Mouse (Mus musculus) midbrain, embryonic 16.5 days (tissue): ENCODE measurements around the gene Degs2. TPM values are rescaled to one million over a fixed set of nuclear protein-coding genes. Genes with fewer than 3 reads are reported as not detected.
"Not testable (repeated sequence)": the region's sequence is repeated elsewhere in the genome, so short reads cannot be mapped to it uniquely, and the experiment has no call there.

Source experiments
- ATAC-seq: fragments of 200-750 bp; cut with Nextera tagmentation; 2 replicates; pipeline ENCODE4 v1.8.0; 2017; ENCODE audit warnings: moderate TSS enrichment
- H3K27ac ChIP-seq: fragments of 300-500 bp; sonication (generic); 2 replicates; pipeline ENCODE4 v1.5.1; 2014; ENCODE audit warnings: mild to moderate bottlenecking, low read length, mixed read lengths
- H3K27me3 ChIP-seq: fragments of 300-500 bp; sonication (generic); 2 replicates; pipeline ENCODE4 v1.6.1; 2014; ENCODE audit warnings: low read depth, low read length, mixed read lengths; ENCODE audit not compliant: control insufficient read depth, insufficient read depth
- H3K36me3 ChIP-seq: fragments of 300-500 bp; sonication (generic); 2 replicates; pipeline ENCODE4 v1.6.1; 2014; ENCODE audit warnings: mild to moderate bottlenecking, low read length, moderate library complexity, mixed read lengths; ENCODE audit not compliant: control insufficient read depth, insufficient read depth
- H3K4me1 ChIP-seq: fragments of 300-500 bp; sonication (generic); 2 replicates; pipeline ENCODE4 v1.6.1; 2014; ENCODE audit warnings: mild to moderate bottlenecking, low read length, mixed read lengths; ENCODE audit not compliant: control insufficient read depth, insufficient read depth
- H3K4me2 ChIP-seq: fragments of 300-500 bp; sonication (generic); 2 replicates; pipeline ENCODE4 v1.6.1; 2014; ENCODE audit warnings: mild to moderate bottlenecking, low read length, mixed read lengths
- H3K4me3 ChIP-seq: fragments of 300-500 bp; sonication (generic); 2 replicates; pipeline ENCODE4 v1.5.1; 2014; ENCODE audit warnings: low read depth, mild to moderate bottlenecking, low read length, moderate library complexity, mixed read lengths
- H3K9ac ChIP-seq: fragments of 300-500 bp; sonication (generic); 2 replicates; pipeline ENCODE4 v1.6.1; 2014; ENCODE audit warnings: low read depth, low read length, mixed read lengths
- H3K9me3 ChIP-seq: fragments of 300-500 bp; sonication (generic); replicated peaks from 2 replicates; pipeline ENCODE4 v1.6.1; 2014; ENCODE audit warnings: mild to moderate bottlenecking, low read length, mixed read lengths; ENCODE audit not compliant: control insufficient read depth, poor library complexity, severe bottlenecking
- WGBS: fragments of 180-500 bp; shearing (Covaris S2); extraction: QIAGEN DNeasy Blood & Tissue Kit; methylation state at CpG from one replicate; pipeline ENCODE4 v1.1.7; 2014; 5-methylcytosine and 5-hydroxymethylcytosine counted together
- polyA plus RNA-seq: library from polyadenylated mRNA; unstranded; fragments of >200 nt; fragmentation: Nextera tagmentation; extraction: Ambion mirVana; gene quantifications from 2 replicates; pipeline ENCODE4 v1.2.1, GENCODE M21; 2015

Gene Degs2
- polyA plus RNA-seq, 1 experiment from 2014 or later, result 2.9 TPM

- Histone ChIP-seq H3K4me2 (no peak overlapping the region), H3K27me3 (no peaks in the 10 kb centered on the region), H3K9ac (no peak overlapping the region), H3K4me1 (no peaks in the 10 kb centered on the region), H3K36me3 (no peaks in the 10 kb centered on the region), H3K27ac (no peak overlapping the region), H3K9me3 (no peaks in the 10 kb centered on the region), H3K4me3 (no peak overlapping the region)
- WGBS, result 91% methylated on average over 7 of the region's 7 CpGs
- ATAC-seq, result no peak
These were observed 35.7 kb upstream of the Degs2 start for GRCm38 (mm10) chr12:108737838-108738237.

DNA sequence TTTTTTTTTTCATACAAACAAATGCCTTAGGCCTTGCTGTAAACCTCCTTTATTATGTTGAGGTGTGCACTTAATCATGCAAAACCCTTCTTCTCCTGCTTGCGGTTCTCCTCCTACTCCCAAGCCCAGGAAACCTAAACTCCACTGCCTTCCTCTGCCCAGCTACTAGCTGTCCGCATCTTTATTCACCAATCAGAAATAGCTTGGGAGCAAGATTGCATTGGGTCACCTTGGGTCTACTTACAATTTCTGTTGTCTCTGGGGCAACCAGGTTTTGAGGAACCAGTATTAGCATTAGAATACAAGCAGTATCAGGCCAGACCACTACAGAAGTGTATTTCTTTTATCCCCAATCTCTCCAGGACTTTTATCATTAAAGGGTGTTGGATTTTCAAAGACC, 32.3 kb upstream of the Degs2 start:
- WGBS, result 93% methylated on average over 2 of the region's 2 CpGs
- no peak for ATAC-seq
- H3K36me3 ChIP-seq, result no peaks in the 10 kb centered on the region
- H3K27me3 ChIP-seq, result no peaks in the 10 kb centered on the region
- no peak overlapping the region for H3K9ac ChIP-seq
- H3K4me1 ChIP-seq, result no peaks in the 10 kb centered on the region
- no peak overlapping the region for H3K27ac ChIP-seq
- no peak overlapping the region for H3K4me2 ChIP-seq
- H3K4me3 ChIP-seq, result no peak overlapping the region
- no peaks in the 10 kb centered on the region for H3K9me3 ChIP-seq

DNA sequence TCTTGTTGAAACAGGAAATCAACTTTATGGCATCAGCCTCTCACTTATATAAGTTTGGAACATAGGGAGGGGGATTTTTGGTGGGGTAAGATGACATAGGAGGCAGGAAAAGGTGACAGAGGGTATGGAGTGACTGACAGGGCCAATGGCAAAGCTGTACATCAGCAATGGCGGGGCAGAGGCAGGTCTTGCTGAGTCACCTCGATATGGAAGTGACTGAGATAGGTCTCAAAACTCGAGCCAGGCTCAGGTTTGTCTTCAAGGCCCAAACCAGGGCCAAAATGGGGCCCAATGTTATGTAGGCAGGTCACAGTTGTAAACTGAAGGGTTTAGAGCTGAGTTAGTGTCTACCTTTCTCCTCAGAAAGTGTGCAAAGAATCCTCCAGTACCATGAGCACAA, 21.7 kb upstream of the Degs2 start:
- no peak for ATAC-seq
- Histone ChIP-seq H3K4me1 (no peaks in the 10 kb centered on the region), H3K9me3 (no peaks in the 10 kb centered on the region), H3K4me2 (no peak overlapping the region), H3K9ac (no peak overlapping the region), H3K27ac (no peak overlapping the region), H3K36me3 (no peaks in the 10 kb centered on the region), H3K4me3 (no peak overlapping the region), H3K27me3 (no peaks in the 10 kb centered on the region)
- WGBS, result 87% methylated on average over 3 of the region's 3 CpGs

- no peak overlapping the region for H3K9ac ChIP-seq
- no peaks in the 10 kb centered on the region for H3K9me3 ChIP-seq
- H3K27ac ChIP-seq, result no peak overlapping the region
- no peaks in the 10 kb centered on the region for H3K36me3 ChIP-seq
- no peaks in the 10 kb centered on the region for H3K27me3 ChIP-seq
- no peak overlapping the region for H3K4me2 ChIP-seq
- H3K4me1 ChIP-seq, result no peaks in the 10 kb centered on the region
- no peak overlapping the region for H3K4me3 ChIP-seq
- 96% methylated on average over 4 of the region's 4 CpGs for WGBS
- no peak for ATAC-seq
These were observed 20.3 kb upstream of the Degs2 start for GRCm38 (mm10) chr12:108722464-108722863.

- no peaks in the 10 kb centered on the region for H3K4me1 ChIP-seq
- H3K36me3 ChIP-seq, result no peaks in the 10 kb centered on the region
- H3K9me3 ChIP-seq, result no peaks in the 10 kb centered on the region
- H3K9ac ChIP-seq, result no peak overlapping the region
- WGBS, result 94% methylated on average over 3 of the region's 3 CpGs
- ATAC-seq, result no peak
- H3K27ac ChIP-seq, result no peak overlapping the region
- no peak overlapping the region for H3K4me2 ChIP-seq
- H3K27me3 ChIP-seq, result no peaks in the 10 kb centered on the region
- H3K4me3 ChIP-seq, result no peak overlapping the region
These were observed 16.4 kb upstream of the Degs2 start for GRCm38 (mm10) chr12:108718485-108718884.

GRCm38 (mm10) chr12:108715854-108716253, 13.7 kb upstream of the Degs2 start:
- ATAC-seq, result no peak
- H3K9ac ChIP-seq, result no peak overlapping the region
- no peaks in the 10 kb centered on the region for H3K36me3 ChIP-seq
- H3K27ac ChIP-seq, result no peak overlapping the region
- H3K9me3 ChIP-seq, result no peaks in the 10 kb centered on the region
- no peak overlapping the region for H3K4me2 ChIP-seq
- 78% methylated on average over 5 of the region's 5 CpGs for whole genome bisulfite sequencing
- H3K27me3 ChIP-seq, result no peaks in the 10 kb centered on the region
- no peak overlapping the region for H3K4me3 ChIP-seq
- no peaks in the 10 kb centered on the region for H3K4me1 ChIP-seq

GRCm38 (mm10) chr12:108713972-108714371, 11.9 kb upstream of the Degs2 start:
- H3K4me2 ChIP-seq, H3K27ac ChIP-seq, H3K4me1 ChIP-seq, H3K4me3 ChIP-seq, H3K9ac ChIP-seq, H3K36me3 ChIP-seq, H3K27me3 ChIP-seq, H3K9me3 ChIP-seq, ATAC-seq: not testable (repeated sequence)
- WGBS, result 94% methylated on average over 14 of the region's 14 CpGs

- H3K4me2 ChIP-seq, result no peak overlapping the region
- WGBS, result 92% methylated on average over 4 of the region's 4 CpGs
- no peak for ATAC-seq
- H3K9ac ChIP-seq, result no peak overlapping the region
- H3K4me1 ChIP-seq, result no peaks in the 10 kb centered on the region
- no peak overlapping the region for H3K4me3 ChIP-seq
- no peak overlapping the region for H3K27ac ChIP-seq
- H3K36me3 ChIP-seq, result no peaks in the 10 kb centered on the region
- no peaks in the 10 kb centered on the region for H3K9me3 ChIP-seq
- no peaks in the 10 kb centered on the region for H3K27me3 ChIP-seq
These were observed 10.4 kb upstream of the Degs2 start for GRCm38 (mm10) chr12:108712481-108712880.

DNA sequence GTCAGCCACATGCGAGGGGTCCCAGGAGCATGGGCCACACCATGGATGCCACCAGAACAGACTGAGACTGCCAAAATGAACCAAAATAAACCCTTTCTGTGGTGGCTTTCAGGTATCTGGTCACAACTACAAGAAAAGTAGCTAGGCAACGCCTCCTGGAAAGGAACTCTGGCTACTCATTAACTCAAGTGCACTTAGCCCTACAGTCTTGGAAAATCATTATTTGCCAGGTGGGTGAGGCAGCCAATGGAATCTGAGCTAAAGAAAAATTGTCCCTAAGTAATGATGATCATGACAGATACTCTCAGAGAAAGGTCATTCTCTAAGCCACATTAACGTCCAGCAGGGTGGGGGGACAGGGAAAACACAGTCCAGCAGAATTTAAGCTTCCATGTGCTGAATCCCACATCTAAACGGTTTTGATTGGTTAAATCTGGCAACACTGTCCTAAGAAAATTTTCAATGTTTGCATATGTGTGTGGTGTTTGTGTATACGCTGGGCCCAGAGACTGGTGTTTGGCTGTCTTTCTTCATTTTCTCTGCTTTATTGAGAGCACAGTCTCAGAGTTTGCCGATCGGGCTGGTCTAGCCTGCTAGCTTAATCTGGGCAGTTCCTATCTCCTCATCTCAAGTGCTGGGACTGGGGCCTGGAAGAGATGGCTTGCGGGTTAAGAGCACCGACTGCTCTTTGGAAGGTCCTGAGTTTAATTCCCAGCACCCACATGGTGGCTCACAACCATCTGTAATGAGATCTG, 8.9 kb upstream of the Degs2 start:
- H3K4me1 ChIP-seq, result no peaks in the 10 kb centered on the region
- no peak overlapping the region for H3K9ac ChIP-seq
- no peak overlapping the region for H3K27ac ChIP-seq
- no peaks in the 10 kb centered on the region for H3K36me3 ChIP-seq
- H3K4me3 ChIP-seq, result no peak overlapping the region
- H3K9me3 ChIP-seq, result no peaks in the 10 kb centered on the region
- H3K4me2 ChIP-seq, result no peak overlapping the region
- 87% methylated on average over 9 of the region's 9 CpGs for WGBS
- no peak for ATAC-seq
- no peaks in the 10 kb centered on the region for H3K27me3 ChIP-seq
